8 mouse cellular contexts compared by ENCODE assay signal in genomic region chr14:120912090-120912710, GRCm38 (mm10). TPM values are rescaled to one million over a fixed set of nuclear protein-coding genes. Genes with fewer than 3 reads are reported as not detected.
DNase-seq lines count a peak whose midpoint lies in the region; ATAC-seq and TF ChIP-seq lines count a peak whose summit lies in the region.

No protein-coding gene starts in this region.

- peak overlapping the region; percentile 69 for H3K4me3 ChIP-seq in layer of hippocampus, adult 2 months
- H3K4me3 ChIP-seq in hindbrain, postnatal 0 days (ENCODE audit: low read length), result peak overlapping the region; percentile 65
- peak overlapping the region; percentile 90 for H3K4me3 ChIP-seq in neural tube, embryonic 12.5 days

- no peak for TF ChIP-seq CTCF in layer of hippocampus, adult 2 months (conservative IDR thresholded peaks at IDR 0.05)
- no peak for TF ChIP-seq CTCF in hindbrain, postnatal 0 days (IDR thresholded peaks at IDR 0.05; ENCODE audit: low read depth)

- no peak for ATAC-seq in hindbrain, postnatal 0 days
- ATAC-seq in neural tube, embryonic 12.5 days (ENCODE audit: low FRiP score, low read depth), result no peak

- peak overlapping the region; percentile 69 for H3K27ac ChIP-seq in layer of hippocampus, adult 2 months
- 0 out of 2 replicates have a peak overlapping the region, but pooled peaks have one; percentile 84 for H3K27ac ChIP-seq in hindbrain, postnatal 0 days
- H3K27ac ChIP-seq in neural tube, embryonic 12.5 days, result no peak overlapping the region

- DNase-seq in layer of hippocampus, adult 2 months (ENCODE audit: low spot score in 2 of 2), result no peak
- no peak for DNase-seq in layer of hippocampus, postnatal 36 days
- peak; percentile 13 for DNase-seq in embryo, embryonic 11 days
- DNase-seq in hindbrain, postnatal 0 days (ENCODE audit: low spot score), result no peak
- DNase-seq in layer of hippocampus, postnatal 10 days (ENCODE audit: low spot score in 2 of 2), result no peak
- no peak for DNase-seq in urinary bladder, postnatal 25 days (ENCODE audit: low spot score)
- DNase-seq in cerebellum, adult 11 months, result no peak

- peak overlapping the region; percentile 83 for H3K9ac ChIP-seq in hindbrain, postnatal 0 days (replicated peaks; ENCODE audit: low read length)
- peak overlapping the region; percentile 80 for H3K9ac ChIP-seq in neural tube, embryonic 12.5 days

- no peaks in the 10 kb centered on the region for H3K27me3 ChIP-seq in hindbrain, postnatal 0 days (ENCODE audit: insufficient read depth, low read length)
- H3K27me3 ChIP-seq in neural tube, embryonic 12.5 days (replicated peaks), result no peaks in the 10 kb centered on the region

- no peaks in the 10 kb centered on the region; the same call in 1 of the 2 replicates for H3K4me1 ChIP-seq in hindbrain, postnatal 0 days (ENCODE audit: insufficient read depth, low read length)
- H3K4me1 ChIP-seq in neural tube, embryonic 12.5 days, result peaks cover 12% of the 10 kb centered on the region

- WGBS in hindbrain, postnatal 0 days, result 7% methylated on average over 11 of the region's 11 CpGs
- 5% methylated on average over 11 of the region's 11 CpGs for WGBS in neural tube, embryonic 12.5 days

- no peaks in the 10 kb centered on the region for H3K36me3 ChIP-seq in hindbrain, postnatal 0 days (ENCODE audit: insufficient read depth, low read length)
- no peaks in the 10 kb centered on the region for H3K36me3 ChIP-seq in neural tube, embryonic 12.5 days

- H3K9me3 ChIP-seq in hindbrain, postnatal 0 days (ENCODE audit: low read length), result no peaks in the 10 kb centered on the region
- H3K9me3 ChIP-seq in neural tube, embryonic 12.5 days, result no peaks in the 10 kb centered on the region

- peak overlapping the region; percentile 95 for H3K4me2 ChIP-seq in hindbrain, postnatal 0 days (ENCODE audit: low read depth, low read length)
- peak overlapping the region; percentile 90 for H3K4me2 ChIP-seq in neural tube, embryonic 12.5 days (replicated peaks)

RNA-seq across cellular contexts. Expression of gene Ipo5, which starts 1.2 kb away (rescaled TPM):
- total RNA-seq in layer of hippocampus, adult 2 months (2021), result 10 to 100 TPM; 96.9 to 98.5 TPM
- 100 to 1,000 TPM in 1 of 2 experiments, 10 to 100 TPM in 1; 96.0 to 101 TPM for total RNA-seq in layer of hippocampus, postnatal 36 days (2021)
- 73.9 and 74.2 TPM in 2 replicates for total RNA-seq in hindbrain, postnatal 0 days (2014; rRNA removed)
- polyA plus RNA-seq in hindbrain, postnatal 0 days (2015; fragmentation: Nextera tagmentation; extraction: Ambion mirVana), result 44.4 and 45.4 TPM in 2 replicates
- polyA plus RNA-seq in neural tube, embryonic 12.5 days (2016; fragmentation: Nextera tagmentation; extraction: Ambion mirVana), result 83.3 and 88.4 TPM in 2 replicates
- total RNA-seq in layer of hippocampus, postnatal 10 days (2021), result 100 to 1,000 TPM; 113 to 115 TPM
